Mouse (Mus musculus) heart, postnatal 25 days (tissue): ENCODE measurements around the gene Mogat1. TPM values are rescaled to one million over a fixed set of nuclear protein-coding genes. Genes with fewer than 3 reads are reported as not detected.
"Not testable (repeated sequence)": the region's sequence is repeated elsewhere in the genome, so short reads cannot be mapped to it uniquely, and the experiment has no call there.

Experiments used
- DNase-seq: peaks from one replicate; pipeline ENCODE4 v3.0.0; 2022; ENCODE audit warnings: low spot score
- intact Hi-C: fragments of 180-260 bp; cut with DNase I; formaldehyde crosslinking; loops from one replicate; pipeline ENCODE4 v1.15.1; 2025
- total RNA-seq, 2 experiments: library from RNA; stranded (reverse); gene quantifications; 2 replicates each; pipeline ENCODE4 v1.2.3; 2021

The Mogat1 gene
- total RNA-seq: not detected

DNA sequence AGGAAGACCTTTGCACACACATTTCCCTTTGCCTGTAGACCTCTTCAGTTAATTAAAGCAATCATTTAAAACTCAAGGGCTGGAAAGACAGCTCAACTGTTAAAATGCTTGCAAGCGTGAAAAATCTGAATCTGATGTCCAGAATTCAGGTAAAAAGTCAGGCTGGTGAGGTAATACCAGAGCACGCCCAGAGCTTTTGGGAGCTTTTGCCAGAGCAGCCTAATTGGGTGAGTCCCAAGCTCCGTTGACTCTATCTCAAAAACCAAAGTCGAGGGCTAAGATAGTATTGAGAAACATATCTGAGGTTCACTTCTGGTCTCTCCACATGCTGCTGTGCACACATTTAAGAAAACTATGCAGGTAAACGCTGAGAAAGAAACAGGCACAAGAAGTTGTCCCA, at the start of gene Mogat1:
Gene Mogat1 (plus strand): TSS at position 130 of the 400 bp plus-strand sequence.
- intact Hi-C loops: no loop called here
- no peak for DNase-seq

- intact Hi-C loops: no loop called here
- DNase-seq: no peak
Observed at GRCm38 (mm10) chr1:78472441-78472840, 38.4 kb upstream of the Mogat1 start.

- DNase-seq: no peak
- intact Hi-C loops: no loop called here
Observed at GRCm38 (mm10) chr1:78483430-78483829, 27.4 kb upstream of the Mogat1 start.

GRCm38 (mm10) chr1:78484361-78484760, 26.4 kb upstream of the Mogat1 start:
- intact Hi-C loops: no loop called here
- no peak for DNase-seq

DNA sequence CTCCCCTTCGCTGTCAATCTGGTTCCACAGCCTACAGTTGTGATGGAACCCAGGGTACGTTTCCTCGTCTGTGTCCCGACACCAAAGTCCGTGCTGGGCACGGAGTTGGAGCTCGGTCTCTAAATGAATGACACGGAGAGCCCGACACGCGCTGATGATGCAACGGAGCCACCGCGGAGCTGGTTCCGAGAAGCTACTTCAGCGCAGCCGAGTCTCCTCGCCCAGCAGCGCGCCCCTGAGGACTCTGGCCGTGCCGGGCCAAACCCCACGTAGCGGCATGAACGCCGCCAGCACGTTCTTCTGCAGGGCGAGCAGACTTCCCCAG, 22.4 kb upstream of the Mogat1 start:
- intact Hi-C loops: no loop called here
- DNase-seq: no peak

GRCm38 (mm10) chr1:78488752-78489492, 21.9 kb upstream of the Mogat1 start, which contains the start of gene Farsb:
Farsb (minus strand) TSS chr1:78488897.
- intact Hi-C loops: no loop called here
- DNase-seq: peak; percentile 81

- intact Hi-C loops: no loop called here
- DNase-seq: no peak
Observed at GRCm38 (mm10) chr1:78490143-78490542, 20.6 kb upstream of the Mogat1 start.

- no peak for DNase-seq
- intact Hi-C loops: no loop called here
Observed at GRCm38 (mm10) chr1:78501036-78501435, 9.8 kb upstream of the Mogat1 start.

DNA sequence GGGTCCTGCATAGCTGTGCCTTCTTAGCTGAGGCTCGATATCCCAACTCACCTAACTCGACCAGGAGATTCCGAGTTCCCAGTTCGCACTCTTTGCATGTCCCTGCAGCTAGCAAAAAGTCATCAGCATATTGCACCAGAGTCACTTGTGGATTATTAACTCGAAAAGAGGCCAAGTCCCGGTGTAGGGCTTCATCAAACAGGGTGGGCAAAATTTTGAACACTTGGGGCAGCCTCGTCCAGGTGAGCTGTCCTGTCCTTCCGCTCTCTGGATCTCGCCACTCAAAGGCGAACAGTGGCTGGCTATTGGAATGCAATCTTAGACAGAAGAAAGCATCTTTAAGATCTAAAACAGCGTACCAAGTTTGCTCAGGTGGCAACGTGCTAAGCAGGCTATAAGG, 8.9 kb upstream of the Mogat1 start:
- intact Hi-C loops, DNase-seq: not testable (repeated sequence)

DNA sequence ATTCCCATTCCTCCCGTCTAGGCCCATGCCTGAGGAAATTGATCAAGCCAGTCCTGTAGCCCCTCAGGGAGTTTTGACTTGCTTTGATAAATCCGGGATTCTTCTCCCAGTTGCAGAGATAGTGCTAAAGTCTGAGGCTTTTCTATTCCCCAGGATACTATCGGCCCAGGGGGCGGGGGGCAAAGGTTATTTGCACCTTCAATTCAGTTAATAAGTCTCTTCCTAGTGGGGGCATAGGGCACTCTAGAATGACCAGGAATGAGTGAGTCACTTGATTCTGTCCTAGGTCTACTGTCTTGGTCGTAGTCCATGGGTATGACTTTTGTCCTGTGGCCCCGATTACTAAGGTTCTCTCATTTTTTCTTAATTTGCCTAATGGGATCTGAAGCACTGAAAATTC, 8.3 kb upstream of the Mogat1 start:
- intact Hi-C loops: no loop called here

DNA sequence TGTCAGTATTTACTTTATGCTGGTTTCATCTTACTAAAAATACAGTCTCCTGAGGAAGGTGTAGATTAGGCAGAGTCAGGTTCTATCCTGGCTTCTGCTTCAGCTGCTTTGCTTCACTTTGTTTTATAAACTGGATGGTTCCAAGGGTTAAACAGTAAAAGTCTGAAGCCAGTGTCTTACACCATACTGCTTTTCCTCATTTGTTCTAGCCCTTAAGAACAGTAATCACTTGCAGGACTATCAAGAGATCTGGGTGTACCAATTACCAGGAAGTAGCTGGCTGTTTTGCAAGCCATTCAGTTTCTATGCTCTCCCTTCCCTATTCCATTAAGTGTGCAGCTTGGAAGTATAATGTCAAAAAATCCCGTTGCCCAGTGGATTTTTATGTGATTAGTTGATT, 3.7 kb upstream of the Mogat1 start:
- no peak for DNase-seq
- intact Hi-C loops: no loop called here

More for the DNA sequence above, 8.3 kb upstream of the Mogat1 start:
- no peak for DNase-seq

GRCm38 (mm10) chr1:78511621-78512160, 900 bp downstream of the Mogat1 start, which contains the start of gene BC035947:
BC035947 (minus strand) TSS chr1:78512158.
- intact Hi-C loops: no loop called here
- DNase-seq: no peak

GRCm38 (mm10) chr1:78512756-78513155, 2.0 kb downstream of the Mogat1 start:
- intact Hi-C loops: no loop called here
- no peak for DNase-seq

DNA sequence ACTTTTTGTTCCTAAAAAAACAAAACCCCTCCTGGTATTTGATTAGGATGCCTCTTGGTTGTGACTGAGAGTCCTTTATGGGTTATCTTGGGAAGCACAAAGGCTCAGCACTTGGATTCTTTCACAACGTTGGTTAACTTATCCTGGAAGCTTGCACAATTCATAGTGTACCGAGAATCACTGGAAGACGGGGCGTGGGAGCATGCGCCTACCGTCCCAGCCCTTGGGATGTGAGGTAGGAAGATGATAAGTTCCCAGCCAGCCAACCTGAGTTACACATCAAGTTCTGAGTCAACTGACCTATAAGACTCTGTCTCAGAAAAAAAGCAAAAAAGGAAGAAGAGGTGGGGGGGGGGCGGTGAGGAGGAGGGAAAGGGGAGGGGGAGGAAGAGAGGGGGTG, 8.1 kb downstream of the Mogat1 start:
- intact Hi-C loops: no loop called here
- DNase-seq: no peak

DNA sequence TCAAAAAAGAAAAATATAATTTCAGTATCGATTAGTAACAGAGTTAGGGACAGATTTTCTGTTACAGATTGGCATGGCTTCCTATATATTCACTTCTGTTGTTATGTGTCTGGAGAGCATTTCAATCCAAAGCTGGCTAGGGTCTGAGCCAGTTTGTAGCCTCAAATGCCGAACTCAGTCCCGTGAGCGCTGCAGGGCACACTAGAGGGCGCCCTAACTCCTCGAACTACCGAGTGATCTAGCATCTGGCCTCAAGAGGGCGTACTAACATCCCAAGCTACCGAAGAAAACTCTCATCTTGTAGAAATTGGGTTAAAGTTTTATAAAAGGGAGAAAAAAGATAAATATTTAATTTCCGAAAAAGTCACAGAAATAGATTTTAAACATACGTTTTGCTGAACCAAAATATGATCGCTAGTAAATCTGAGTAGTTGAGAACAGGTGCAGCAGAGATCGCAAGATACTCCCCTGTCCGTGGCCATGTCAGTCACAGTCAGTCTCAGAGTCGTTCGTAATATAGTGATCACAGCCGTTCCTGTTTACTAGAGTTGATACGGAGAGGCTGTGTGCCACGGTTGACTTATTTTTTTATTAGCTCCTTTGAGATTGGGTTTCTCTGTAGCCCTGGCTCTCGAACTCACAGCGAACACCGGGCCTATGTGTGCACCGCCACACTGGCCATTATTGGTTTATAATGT, 14.5 kb downstream of the Mogat1 start:
- intact Hi-C loops: no loop called here
- DNase-seq: no peak

- DNase-seq: no peak
- intact Hi-C loops: no loop called here
Observed at GRCm38 (mm10) chr1:78528356-78528755, 17.6 kb downstream of the Mogat1 start.

GRCm38 (mm10) chr1:78529011-78529410, 18.2 kb downstream of the Mogat1 start:
- no peak for DNase-seq
- intact Hi-C loops: no loop called here

GRCm38 (mm10) chr1:78530500-78531215, 19.9 kb downstream of the Mogat1 start:
- intact Hi-C loops: no loop called here

GRCm38 (mm10) chr1:78532184-78532800, 21.5 kb downstream of the Mogat1 start:
- intact Hi-C loops: no loop called here
- DNase-seq: no peak

More at GRCm38 (mm10) chr1:78530500-78531215, 19.9 kb downstream of the Mogat1 start:
- DNase-seq: no peak
